Mouse (Mus musculus) c-Kit-negative CD71-positive TER-119-positive erythroid progenitor cells, embryonic 14.5 days (primary cell): ENCODE measurements around the gene Cst10.

Source experiments
- DNase-seq: peaks from one replicate; pipeline ENCODE4 v3.0.0-alpha.2; 2013; ENCODE audit warnings: low read depth, low spot score

Gene Cst10

DNA sequence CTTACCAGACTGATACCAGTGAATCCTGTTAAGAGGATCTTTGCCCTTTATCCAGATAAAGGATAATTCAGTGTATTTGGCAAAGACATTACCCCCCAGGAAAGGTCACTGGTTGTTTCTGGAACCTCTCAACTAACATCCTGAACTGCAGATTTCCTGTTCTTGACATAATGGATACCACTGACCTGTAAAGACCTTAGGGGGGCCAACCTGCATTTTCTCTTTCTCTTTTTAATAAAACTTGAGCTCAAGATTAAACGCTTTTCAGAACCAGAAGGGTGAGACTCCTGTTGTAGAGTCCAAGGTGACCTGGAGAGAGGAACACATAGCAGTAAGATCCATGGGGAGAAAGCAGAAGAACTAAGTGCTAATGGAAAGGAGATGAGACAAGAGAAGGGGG is at the start of gene Cst10:
TSS of gene Cst10 (plus strand) at position 301 of the 400 bp plus-strand sequence.
- no peak for DNase-seq

- DNase-seq = no peak
Measured at GRCm38 (mm10) chr2:149392951-149393350, 11.9 kb upstream of the Cst10 start.

GRCm38 (mm10) chr2:149422564-149422963 is 17.7 kb downstream of the Cst10 start:
- DNase-seq = no peak
